Mouse (Mus musculus): Measurements from ENCODE around the gene Trak1.

GRCm38 (mm10) chr9:121458466-121458865, 161.2 kb downstream of the Trak1 start:
- TF ChIP-seq HCFC1 (IDR thresholded peaks at IDR 0.05; ENCODE audit: borderline replicate concordance, insufficient read depth, low read length) (no peak), MAFK (IDR thresholded peaks at IDR 0.05; ENCODE audit: insufficient read depth, low read depth, low read length) (no peak)

Measured in ES-E14 (cell line).